Mouse (Mus musculus) large intestine, adult 2 months (tissue): ENCODE measurements around the gene Cdk20. TPM values are rescaled to one million over a fixed set of nuclear protein-coding genes. Genes with fewer than 3 reads are reported as not detected.
"Not testable (repeated sequence)": the region's sequence is repeated elsewhere in the genome, so short reads cannot be mapped to it uniquely, and the experiment has no call there.

ENCODE experiments used
- DNase-seq: peaks from one replicate; pipeline ENCODE4 v3.0.0-alpha.2; 2012; ENCODE audit warnings: low read depth, low spot score
- WGBS: fragments of 180-500 bp; shearing (Covaris S2); methylation state at CpG from one replicate; pipeline ENCODE4 v1.1.7; 2018; 5-methylcytosine and 5-hydroxymethylcytosine counted together
- polyA plus RNA-seq: library from polyadenylated mRNA; depleted of rRNA; stranded (reverse); fragments of >200 nt; gene quantifications from 2 replicates; pipeline ENCODE4 v1.2.3, GENCODE M21; 2012

The Cdk20 gene
- polyA plus RNA-seq, 1 experiment = 6.3 TPM

DNA sequence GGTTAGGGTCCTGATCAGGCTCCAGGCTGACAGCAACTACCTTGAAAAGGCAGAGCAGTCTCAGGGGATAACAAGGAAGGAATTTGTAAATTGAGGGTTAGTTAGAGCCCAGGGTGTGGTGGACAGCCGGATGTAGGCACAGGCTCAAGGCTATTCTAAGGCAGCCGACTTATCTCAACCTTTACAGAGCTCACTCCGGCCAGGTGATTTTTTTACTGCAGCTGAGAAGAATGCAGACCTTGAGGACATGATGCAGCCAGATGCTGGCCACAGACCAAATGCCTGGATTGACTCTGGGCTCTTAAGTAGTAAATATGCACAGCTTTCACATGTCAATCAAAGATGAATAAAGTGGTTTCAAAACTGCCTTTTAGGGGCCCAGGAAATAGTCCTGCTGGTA is 10.7 kb upstream of the Cdk20 start:
- WGBS = 6% methylated on average over 3 of the region's 3 CpGs
- no peak for DNase-seq

- DNase-seq = no peak
- 69% methylated on average over 7 of the region's 7 CpGs for WGBS
These were observed 10.0 kb upstream of the Cdk20 start for GRCm38 (mm10) chr13:64421952-64422606.

DNA sequence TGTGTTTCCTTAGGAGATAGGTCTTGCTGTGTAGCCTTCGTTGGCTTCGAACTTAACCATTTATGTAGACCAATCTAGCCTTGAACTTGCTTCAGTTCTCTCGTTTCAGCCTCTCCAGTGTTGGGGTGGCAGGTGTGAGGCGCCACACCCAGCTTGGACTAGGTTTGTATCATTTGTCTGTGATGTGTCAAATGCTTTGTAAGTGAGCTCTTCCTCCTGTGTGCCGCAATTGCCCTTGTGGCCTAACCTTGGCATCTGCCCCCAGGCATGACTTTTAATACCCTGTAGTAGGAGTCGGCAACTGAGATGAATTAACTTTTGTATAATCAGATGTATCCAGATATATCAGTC is 9.5 kb upstream of the Cdk20 start:
- WGBS = 89% methylated on average over 6 of the region's 6 CpGs
- no peak for DNase-seq

- no peak for DNase-seq
- 60% methylated on average over 3 of the region's 3 CpGs for WGBS
These were observed 7.8 kb upstream of the Cdk20 start for GRCm38 (mm10) chr13:64424347-64424746.

- WGBS = 14% methylated on average over 1 of the region's 1 CpGs
- no peak for DNase-seq
These were observed 6.8 kb upstream of the Cdk20 start for GRCm38 (mm10) chr13:64425280-64425679.

DNA sequence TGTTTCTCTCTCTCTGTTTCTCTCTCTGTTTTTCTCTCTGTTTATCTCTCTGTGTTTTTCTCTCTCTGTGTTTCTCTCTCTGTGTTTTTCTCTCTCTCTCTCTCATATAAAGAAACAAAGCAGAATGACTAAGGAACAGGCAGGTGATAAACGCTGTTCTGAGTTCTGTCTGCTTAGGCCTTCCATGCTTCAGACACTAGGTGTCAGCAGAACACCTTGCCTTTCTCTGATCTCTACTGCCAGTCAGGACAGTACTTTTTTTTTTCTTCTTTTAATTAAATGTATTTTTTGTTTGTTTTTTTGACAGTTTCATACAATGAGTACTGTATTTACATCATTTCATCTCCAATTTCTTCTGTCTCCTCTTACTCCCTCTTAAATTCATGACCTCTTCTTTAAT is 2.8 kb upstream of the Cdk20 start:
- DNase-seq = no peak
- 6% methylated on average over 1 of the region's 1 CpGs for WGBS

- DNase-seq = no peak
These were observed 5.7 kb downstream of the Cdk20 start for GRCm38 (mm10) chr13:64437801-64438200.

GRCm38 (mm10) chr13:64438863-64439452 is 6.8 kb downstream of the Cdk20 start:
- DNase-seq = peak; percentile 53
- WGBS = 57% methylated on average over 9 of the region's 9 CpGs

More at GRCm38 (mm10) chr13:64437801-64438200, 5.7 kb downstream of the Cdk20 start:
- 48% methylated on average over 7 of the region's 7 CpGs for WGBS

- 46% methylated on average over 5 of the region's 5 CpGs for WGBS
- no peak for DNase-seq
These were observed 7.4 kb downstream of the Cdk20 start for GRCm38 (mm10) chr13:64439471-64439870.

DNA sequence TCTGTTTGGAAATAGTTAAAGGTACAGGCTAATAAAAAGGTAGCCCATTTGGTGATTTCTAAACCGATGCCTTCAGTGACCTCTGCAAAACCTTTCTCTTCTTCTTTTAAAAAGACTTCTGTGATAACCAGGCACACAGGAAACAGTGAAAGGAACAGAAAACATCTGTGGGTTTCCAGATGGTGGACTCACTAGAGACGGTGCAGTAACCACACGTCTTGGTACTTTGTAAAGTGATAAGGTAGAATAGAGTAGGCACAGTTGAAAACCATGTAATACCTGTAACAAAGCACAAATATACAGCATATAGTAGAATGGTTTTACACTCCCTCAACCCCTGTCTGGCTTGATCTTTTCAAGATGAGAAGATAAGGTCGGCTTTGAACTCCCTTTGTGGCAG is 8.5 kb downstream of the Cdk20 start:
- DNase-seq = no peak
- WGBS = 59% methylated on average over 4 of the region's 4 CpGs

DNA sequence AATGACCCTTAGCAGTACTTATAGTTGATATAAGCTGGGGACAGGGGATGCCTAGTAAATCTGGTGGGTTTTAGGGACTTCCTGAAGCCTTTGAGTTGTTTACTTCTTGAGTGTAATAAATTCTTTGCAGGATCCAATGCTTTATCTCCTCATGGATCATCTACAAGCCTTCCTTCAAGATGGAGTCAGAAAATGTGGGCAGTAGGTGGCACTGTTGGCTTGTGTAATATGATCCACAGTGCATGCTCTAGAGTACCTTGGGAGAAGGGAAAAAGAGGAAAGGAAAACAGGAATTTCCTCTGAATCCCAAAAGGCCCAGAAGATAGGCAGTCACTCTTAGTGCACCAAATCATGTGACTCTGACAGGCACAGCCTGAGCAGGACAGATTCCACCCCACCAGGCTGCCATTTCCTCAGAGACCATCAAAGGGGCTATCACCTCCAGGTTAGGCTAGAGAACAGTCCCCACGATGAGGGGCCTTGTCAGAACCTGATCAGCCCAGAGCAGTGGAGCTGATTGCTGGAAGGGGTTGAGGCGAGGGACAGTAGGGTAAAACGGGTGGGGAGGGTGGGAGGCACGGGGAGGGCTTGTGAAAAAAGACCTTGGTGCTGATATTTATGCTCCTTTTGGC is 11.3 kb downstream of the Cdk20 start:
- 55% methylated on average over 4 of the region's 4 CpGs for WGBS
- DNase-seq = no peak

GRCm38 (mm10) chr13:64445254-64445920 is 13.3 kb downstream of the Cdk20 start:
- DNase-seq = no peak
- WGBS = 69% methylated on average over 9 of the region's 9 CpGs

- no peak for DNase-seq
- WGBS = 0% methylated on average over 1 of the region's 1 CpGs
These were observed 15.8 kb downstream of the Cdk20 start for GRCm38 (mm10) chr13:64447947-64448346.

- no peak for DNase-seq
- 77% methylated on average over 5 of the region's 5 CpGs for WGBS
These were observed 16.6 kb downstream of the Cdk20 start for GRCm38 (mm10) chr13:64448729-64449128.

DNA sequence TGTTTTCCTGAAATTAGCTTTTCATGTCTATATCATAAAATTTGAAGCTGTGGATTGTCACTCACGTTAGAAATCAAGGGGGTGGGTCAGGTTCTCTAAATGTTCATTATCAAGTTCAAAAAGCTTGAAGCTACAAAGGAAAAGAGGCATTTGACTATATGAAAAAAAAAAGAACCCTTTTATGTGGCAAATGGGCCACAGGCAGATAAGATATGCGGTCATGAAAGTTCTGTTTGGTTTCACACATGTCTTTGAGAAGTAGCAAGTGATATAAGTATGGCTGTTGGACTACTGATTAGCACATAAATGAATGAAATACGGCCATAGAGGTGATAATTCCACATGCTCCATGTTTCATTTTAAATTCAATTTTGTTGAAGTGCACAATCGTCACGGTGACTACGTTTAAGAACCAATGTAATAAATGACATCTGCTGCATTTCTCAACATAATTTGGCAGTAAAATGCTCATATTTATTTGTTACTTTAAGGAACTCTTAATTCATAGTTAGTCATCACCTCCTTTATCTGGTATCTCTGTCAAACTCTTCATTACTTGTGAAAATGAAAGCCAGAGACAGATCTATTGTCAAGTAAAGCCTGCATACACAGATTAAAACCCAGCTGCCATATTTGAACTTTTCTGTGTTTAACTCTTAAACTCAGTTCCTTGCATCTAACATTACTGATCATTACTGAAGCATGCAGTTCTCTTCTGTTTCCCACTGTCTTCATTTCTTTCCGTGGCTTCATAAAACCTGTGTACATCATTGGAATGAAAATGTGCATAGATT is 18.1 kb downstream of the Cdk20 start:
- no peak for DNase-seq
- WGBS = 72% methylated on average over 7 of the region's 7 CpGs

- 77% methylated on average over 19 of the region's 19 CpGs for WGBS
- not testable (repeated sequence) for DNase-seq
These were observed 25.3 kb downstream of the Cdk20 start for GRCm38 (mm10) chr13:64457225-64457978.

- no peak for DNase-seq
- WGBS = 91% methylated on average over 14 of the region's 14 CpGs
These were observed 26.1 kb downstream of the Cdk20 start for GRCm38 (mm10) chr13:64458181-64458580.

DNA sequence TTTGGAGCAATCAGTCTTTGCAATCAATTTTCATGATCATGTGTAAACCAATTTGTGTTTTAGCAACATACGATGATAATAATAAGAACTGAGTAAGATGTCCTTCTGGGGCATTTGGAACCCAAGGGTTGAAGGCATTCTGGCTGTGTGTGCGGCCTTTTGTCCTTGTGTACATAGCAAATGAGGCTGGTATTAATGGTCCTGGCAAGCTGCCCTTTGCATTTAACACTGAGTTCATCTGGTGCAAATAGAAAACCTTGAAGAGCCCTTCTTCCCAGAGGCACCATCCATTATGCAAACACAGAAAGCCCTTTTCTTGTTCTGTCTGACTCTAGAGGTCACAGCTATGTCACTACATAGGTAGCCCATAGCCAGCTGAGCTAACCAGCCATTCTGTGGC is 30.5 kb downstream of the Cdk20 start:
- 71% methylated on average over 2 of the region's 2 CpGs for WGBS
- no peak for DNase-seq

- no peak for DNase-seq
- 75% methylated on average over 9 of the region's 9 CpGs for WGBS
These were observed 33.1 kb downstream of the Cdk20 start for GRCm38 (mm10) chr13:64465166-64465565.
